Mouse (Mus musculus): ENCODE measurements around the gene Hist1h1d.
"Not testable (repeated sequence)": the region's sequence is repeated elsewhere in the genome, so short reads cannot be mapped to it uniquely, and the experiment has no call there.

- not testable (repeated sequence) for TF ChIP-seq CTCF (IDR thresholded peaks at IDR 0.05; ENCODE audit: insufficient read depth, low read length); POLR2A (IDR thresholded peaks at IDR 0.05; ENCODE audit: borderline replicate concordance, extremely low read depth, low read depth, low read length)
Measured at GRCm38 (mm10) chr13:23539821-23540220, 13.2 kb upstream of the Hist1h1d start.

All from lung, adult 2 months (tissue).